Mouse (Mus musculus) spleen, adult 12 weeks (tissue): Measurements from ENCODE around the gene Ube4a.
A peak's percentile ranks its signal among the peaks of the same experiment; 100 is the strongest.

Experiments used
- DNase-seq: peaks from one replicate; pipeline ENCODE4 v3.0.0; 2022; ENCODE audit warnings: low spot score

Ube4a gene

DNA sequence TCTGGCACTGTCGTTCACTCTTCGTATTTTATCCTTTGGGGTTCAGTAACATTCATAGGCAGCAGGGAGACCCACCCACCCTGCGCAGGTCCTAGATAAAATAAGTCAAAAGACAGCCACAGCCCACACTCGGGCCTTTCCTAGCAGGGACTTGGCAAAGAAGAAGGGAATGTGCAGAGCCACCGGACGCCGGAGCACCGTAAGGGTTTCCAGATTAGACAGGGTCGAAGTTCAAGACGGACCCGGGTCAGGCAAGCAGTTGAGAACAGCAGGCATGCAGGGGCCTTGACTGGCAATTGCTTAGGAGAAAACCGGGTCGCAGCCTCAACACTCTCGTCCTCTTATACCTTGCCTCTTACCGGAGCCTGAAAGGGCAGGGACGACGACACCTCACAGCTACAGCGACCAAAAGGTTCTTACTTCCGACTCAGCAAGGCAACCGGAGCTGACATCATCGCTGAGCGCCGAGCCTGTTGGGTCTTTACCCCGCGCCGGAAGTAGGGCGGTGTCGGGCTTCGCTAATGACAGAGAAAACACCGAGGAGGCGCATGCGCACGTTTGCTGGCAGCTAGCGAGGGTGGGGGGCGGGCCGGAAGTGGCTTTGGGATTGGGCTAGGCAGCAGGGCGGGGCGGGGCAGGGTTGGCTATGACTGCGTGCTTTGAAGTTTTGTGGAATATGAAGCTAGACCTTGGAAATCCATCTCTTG, at the start of gene Ube4a:
Gene Ube4a, minus strand, starts transcription at position 475 of the 707 bp plus-strand sequence.
- DNase-seq, result peak; percentile 99

DNA sequence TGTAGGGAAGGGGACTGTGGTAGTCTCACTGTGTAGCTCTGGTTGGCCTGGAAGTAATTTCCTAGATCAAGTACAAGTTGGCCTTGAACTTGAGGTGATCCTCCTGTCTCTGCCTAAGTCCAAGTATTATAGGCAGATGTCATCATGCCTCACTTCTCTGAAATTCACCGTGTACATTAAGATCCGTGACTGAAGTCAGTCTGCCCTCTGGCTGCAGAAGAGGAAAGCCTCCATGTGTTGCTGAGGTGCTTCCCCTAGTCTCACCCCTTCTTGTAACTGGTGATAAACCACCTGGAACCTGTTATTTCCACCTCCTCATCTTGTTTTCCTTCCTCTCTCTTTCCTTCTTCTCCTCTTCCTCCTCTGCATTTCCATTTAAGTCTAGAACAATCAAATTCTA, 49.5 kb upstream of the Ube4a start:
- no peak for DNase-seq

DNA sequence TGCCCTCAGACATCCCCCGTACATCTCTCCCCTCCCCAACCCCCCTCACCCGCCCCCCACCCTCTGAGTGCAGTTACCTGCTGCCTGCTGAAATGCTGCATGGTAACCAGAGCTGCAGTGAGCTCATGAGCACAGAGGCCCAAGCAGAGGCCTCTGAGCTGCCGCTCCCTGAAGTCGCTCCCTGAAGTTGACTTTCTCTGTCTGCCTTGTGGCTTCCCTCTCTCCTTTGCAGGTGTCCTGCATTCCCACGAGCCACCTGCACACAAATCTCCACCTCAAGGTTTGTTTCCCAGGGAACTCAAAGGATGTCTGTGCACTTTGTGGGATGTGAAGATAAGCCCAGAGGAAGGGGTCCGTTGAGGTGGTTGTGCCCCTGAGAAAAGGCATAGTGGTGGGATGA, 45.9 kb upstream of the Ube4a start:
- DNase-seq, result no peak

DNA sequence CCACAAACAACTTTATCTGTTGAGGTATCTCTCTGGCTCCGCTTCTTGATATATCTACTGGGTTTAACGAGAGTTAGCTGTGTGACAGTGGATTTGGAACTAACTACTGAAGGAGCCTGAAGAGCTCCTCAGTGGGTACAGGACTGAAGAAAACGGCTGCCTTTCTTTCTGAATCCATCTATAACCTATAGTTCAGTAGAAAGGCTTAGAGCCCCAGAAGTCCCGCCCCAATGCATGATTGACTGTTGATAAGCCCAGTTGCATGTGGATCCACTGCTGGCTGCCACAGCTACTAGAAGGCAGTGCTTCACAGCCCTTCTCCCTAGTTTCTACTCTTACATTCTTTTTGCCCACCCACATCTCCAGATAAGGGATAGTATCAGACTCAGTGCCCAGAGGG, 45.1 kb upstream of the Ube4a start:
- DNase-seq, result no peak

DNA sequence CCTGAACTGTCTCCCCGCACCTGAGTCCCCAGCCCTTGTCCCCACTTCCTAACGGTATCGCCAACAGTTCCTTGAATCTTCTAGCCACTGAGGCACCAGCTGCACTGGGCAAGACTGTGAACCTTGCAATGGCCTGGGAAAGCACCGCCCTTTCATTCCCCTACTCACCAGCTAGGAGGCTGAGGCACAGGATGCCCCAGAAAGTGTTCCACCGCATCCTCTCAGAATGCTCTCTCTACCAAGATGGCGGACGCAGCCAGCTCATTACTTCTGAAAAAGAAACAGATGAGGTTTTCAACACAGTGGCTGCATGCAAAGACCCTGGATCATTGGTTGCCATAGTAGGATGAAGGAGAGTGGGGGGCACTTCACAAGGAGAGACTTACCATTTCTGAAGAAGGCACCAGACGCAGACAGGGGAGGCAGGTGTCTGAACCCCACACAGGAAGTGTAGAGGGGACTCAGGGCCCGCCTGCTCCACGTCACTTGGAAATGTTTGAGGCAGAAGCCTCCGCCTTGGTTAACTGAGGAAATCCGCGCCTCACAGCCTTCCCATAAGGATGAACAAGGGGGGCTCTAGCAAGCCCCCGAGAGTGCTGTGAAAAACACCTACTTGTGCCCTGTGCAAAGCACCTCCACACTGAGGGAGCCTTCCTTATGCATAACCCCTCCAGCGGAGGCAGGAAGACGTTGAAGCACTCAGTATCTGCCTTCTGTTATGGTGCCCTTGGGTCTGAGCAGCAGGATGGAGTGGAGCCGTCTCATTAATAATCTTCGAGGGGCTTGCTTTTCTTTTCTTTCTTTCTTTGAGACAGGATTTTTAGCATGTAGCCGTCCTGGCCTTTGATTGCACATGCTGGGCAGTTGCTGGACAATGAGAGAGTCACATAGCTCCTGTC, 44.0 kb upstream of the Ube4a start, which contains the start of gene Cd3e:
Gene Cd3e, minus strand, starts transcription at position 448 of the 899 bp plus-strand sequence.
- no peak for DNase-seq

DNA sequence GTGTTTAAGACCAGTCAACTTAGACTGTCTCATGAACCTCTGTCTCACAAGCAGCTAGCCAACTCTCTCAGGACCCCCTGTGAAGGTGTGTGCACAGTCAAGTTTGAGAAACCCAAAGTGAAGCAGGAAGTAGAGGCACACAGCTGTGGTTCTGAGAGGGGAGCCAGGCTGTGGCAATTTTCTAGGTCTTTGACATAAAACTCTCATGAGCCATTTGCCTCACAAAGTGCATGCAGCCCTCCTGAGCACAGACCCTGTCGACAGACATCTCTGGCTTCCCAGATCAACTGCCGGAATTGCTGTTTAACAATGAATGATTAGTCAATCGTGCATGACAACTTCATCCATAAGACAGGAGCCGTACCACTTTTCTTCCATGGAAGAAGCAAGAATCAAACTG, 42.9 kb upstream of the Ube4a start:
- no peak for DNase-seq

DNA sequence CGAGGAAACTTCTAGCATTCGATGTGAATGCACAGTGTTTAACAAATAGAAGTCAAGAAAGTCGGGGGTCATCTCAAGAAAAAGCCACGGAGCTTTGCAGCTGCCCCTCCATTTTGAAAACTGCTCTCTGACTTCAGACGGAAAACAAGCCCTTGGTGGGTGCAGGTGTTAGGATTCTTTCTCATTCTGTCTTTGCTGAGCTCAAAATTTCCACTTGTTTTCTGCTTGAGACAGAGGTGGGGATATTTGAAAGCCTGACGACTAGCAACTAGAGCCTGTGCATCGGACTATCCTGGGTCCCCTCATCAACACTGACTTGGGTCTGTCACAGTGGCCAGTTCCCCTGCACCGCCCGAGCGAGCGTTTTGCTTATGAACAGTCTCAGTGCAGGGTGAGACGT, 42.0 kb upstream of the Ube4a start:
- DNase-seq, result no peak

DNA sequence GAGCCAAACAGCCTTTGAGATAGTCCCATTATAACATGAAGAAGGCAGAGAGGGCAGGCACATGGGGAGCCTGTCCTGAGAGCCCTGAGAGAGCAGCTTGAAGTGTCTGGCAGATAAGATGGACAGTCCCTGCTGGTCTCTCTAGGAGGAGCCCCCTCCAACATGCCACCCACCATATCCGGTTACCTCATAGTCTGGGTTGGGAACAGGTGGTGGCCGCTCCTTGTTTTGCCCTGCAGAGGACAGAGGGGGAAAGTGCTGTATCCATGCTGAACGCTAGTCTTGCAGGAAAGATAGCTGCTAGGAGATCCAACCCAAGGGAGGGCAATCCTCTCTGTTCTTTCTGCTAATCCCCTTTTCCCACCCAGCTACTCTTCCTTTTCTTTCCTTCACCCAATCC, 34.8 kb upstream of the Ube4a start:
- DNase-seq, result no peak

DNA sequence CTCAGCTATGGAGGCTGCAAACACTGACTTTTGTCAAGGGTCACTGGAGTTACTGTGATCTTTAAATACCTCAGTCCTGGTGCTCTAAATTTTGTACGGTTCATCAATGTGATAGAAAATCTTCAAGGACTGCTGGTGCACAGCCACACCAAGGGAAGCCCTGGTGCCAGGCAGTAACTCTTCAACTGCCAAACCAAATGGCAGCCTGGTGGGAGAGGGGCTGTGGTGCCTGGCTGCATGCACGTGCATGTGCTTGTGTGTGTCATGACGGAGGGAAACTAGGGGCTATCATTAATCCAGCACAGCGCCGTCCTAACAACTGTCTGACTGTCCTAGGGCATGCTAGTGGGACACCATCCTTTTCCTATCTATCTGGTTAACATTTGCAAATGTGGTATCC, 34.4 kb upstream of the Ube4a start:
- no peak for DNase-seq

DNA sequence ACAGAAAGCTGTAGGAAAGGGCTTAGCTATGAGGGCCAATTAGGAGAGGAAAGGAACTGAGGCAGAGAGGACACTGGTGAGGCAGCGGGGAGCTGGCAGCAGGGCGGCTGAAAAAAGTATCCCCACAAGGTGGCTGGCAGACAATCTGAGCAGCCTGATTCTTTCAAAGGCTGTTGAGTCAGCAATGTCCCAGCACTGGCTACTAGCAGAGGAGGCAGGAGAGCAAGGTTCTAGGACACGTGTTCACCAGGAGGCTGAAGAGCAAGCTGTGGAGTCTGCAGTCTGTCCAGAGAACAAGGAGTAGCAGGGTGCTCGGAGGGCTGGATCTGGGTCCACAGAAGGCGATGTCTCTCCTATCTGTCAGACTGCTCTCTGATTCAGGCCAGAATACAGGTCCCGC, 33.8 kb upstream of the Ube4a start:
- DNase-seq, result no peak

DNA sequence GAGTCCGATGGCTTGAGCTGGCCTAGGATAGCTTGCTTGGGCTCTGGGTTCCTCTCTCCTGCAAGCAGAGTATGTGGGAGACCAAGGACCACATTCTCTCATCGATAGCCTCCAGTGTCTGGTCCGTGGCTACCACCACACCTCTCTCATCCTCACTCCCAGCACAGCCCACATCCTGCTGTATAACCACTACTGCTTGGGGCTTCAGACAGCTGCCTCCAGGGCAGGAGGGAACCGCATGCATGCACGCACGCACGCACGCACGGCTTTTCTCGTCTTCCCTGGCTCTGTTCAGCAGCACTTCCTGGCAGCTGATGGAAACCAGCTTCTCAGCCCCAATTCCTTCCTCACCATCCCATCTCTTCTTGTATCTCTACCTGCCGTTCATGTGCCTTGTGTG, 32.7 kb upstream of the Ube4a start:
- DNase-seq, result no peak

DNA sequence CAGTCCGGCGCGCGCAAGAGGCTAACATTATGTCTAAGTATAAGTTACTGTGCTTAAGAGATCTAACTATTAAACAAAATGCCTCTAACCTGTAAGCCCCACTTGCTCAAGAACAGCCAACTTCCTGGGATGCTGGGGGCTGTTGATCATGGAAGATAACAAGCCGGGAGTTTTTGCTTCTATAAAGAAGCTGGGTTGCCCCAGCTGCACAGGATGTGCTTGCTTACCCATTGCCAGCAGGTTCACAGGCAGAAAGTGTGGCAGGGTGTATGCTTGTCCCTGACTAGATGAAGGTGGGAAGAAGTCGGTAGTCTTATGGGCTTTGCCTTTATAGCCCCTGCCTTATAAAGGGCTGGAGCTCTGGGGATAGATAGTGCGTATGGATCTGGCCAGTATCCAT, 31.2 kb upstream of the Ube4a start:
- no peak for DNase-seq

DNA sequence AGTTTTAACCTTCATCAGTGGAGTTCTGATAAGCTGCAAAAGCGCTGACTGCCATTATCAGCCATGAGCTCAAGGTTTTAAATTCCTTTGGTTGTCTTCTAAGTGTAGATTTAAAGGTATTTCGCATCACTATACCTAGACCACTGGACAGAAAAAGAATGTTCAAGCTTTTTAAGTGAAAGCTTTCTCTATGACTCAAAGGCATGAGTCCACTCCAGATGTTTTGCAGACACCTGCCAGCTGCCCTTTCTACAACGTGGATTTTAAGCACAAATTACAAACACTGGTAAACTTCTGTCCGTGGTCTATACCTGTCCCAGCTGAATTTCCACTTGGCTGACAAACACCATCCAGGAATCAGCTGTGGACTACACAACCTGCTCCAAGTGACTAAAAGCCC, 29.6 kb upstream of the Ube4a start:
- no peak for DNase-seq

DNA sequence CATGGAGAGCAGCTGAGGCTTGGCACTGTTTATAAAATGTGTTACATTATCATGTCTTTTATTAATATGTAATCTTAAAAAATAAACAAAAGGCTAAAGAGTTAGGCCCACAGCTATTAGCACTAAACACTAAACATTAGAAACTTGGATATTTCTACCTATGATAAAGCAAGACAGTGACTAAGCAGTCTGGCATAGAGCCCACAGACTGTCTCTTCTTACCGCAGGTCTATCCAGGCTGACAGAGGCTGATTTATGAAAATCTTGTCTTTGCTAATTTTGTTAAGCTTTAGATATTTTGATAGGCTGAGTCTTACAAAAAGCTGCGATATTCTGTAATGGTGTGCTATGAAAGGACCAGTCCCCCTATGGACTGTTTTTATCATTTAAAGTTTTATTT, 27.9 kb upstream of the Ube4a start:
- DNase-seq, result no peak

DNA sequence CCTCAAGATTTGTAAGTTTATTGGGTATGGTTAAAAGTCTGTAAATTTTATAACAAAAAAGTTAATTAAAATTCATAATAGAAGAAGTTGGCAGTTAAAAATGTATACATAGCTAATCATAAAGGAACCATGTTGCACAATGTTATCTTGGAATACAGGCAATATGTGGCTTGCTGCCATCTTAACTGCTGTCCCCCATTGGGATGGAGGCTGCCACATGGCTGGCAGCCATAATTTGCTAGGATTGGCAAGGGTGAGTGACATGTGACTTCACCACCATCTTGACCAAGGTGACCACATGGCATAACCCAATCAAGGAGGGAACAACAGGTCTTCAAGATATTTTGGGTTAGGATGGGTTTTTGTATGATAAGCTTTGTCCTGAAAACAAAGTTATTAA, 26.9 kb upstream of the Ube4a start:
- DNase-seq, result no peak

DNA sequence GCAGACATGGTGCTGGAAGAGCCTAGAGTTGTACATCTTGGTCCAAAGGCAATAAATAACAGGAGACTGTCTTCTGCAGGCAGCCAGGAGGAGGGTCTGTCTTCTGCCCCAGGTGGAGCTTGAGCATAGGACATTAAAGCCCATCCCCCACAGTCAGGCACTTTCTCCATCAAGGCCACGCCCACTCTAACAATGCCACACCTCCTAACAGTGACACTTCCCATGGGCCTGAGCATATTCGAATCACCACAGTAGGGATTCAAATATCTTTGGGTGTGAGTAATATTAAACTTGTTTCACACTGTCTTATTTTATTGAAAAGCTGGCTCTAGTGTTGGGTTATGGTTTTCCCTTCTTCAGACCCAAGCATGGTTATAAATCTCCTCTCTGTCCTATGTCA, 26.4 kb upstream of the Ube4a start:
- no peak for DNase-seq

DNA sequence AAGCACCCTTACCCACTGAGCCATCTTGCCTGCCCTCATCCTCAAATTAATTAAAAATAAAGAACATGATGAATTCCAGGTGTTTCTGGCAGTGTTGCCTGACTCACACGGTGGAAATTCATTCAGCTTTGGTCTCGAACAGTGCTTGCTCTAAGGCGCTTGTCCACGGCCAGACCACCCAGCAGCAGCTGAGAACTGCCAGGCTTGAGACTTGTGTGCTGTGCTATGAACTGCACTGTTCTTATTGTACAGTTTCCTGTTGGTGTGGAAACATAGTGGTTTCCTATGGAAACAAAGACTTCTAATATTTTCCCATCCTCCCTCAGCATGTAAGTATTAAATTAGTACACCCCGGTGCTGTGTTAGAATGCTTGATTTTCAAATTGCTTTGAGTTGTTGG, 21.6 kb upstream of the Ube4a start:
- DNase-seq, result no peak

DNA sequence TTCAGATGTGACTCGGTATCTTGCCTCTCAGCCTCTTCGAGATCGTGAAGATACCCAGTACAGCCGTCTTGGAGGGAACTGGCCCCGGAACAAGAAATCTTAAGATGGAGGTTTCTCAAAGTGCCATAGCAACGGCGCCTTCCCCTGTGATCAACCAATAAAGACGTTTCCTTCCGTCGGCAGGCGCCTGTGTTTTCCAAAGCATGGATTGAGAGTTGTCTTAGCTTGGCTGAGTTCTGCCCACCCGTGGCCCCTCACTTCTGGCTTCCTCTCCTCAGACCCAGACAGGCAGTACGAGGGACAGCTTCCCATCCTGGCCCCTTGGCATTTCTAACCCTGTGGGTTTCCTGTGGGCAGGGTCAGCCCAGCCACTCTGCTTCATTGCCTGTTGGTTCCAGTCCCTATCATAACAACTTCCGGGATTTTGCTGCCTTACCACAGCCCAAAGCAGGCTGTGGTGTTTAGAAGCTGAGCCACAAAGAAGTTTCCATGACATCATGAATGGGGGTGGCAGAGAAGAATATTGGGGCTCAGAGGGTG, 20.9 kb upstream of the Ube4a start:
- peak; percentile 65 for DNase-seq

DNA sequence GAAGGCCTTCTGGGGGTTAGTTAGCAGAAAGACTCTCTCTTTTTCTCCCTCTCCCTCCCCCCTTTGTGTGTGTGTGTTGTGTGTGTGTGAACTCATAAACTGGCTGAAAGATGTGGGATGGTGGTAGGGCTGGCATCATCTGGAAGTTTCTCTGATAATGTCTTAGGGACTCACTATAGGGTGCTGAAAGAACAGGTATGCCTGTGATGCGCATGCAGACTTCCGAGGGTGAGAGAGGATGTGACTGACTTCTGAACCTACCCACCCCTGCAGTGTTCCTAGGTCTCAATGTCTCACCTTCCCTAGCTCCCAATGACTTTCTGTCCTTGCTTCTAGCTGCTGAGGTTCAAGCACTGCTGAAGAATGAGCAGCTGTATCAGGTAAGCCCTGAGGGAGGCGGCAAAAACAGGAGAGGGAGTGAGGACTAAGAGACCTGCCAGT, 20.3 kb upstream of the Ube4a start:
- no peak for DNase-seq

DNA sequence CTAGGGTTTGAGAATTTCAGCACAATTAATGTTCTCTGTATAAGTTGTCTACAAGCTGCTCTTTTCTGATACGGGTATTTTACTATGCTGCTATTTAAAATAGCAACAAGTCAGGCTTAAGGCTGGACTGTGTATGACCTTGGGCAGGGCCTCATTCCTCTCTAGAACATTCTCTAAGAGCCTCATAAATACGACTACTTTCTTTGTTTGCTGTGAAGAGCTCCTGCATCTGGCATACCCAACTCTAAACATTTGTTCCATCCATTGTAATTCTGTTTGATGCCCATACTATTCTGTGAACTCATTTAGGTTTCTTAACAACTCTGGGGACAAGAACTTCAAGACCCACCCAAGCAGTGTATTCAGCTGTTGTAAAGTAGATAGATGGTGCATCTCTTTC, 17.6 kb upstream of the Ube4a start:
- DNase-seq, result no peak

DNA sequence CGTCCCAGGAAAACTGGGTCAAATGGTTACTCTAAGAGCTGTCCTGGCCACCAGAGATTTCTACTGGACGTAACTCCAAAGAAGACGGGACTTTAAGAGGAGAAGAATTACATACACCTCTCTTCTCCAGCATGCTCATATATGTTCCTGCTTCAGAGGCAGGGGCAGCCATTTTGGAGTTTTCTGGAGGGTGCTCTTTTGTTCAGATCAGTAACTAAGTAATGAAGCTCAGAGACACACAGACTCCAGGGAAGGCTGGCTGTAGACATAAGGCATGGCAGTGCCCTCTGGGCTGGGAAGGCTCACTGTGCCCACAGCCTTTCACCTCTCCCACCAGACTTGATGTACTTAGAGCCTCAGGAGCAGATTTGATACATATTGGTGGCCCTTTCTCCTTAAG, 17.1 kb upstream of the Ube4a start:
- DNase-seq, result no peak

DNA sequence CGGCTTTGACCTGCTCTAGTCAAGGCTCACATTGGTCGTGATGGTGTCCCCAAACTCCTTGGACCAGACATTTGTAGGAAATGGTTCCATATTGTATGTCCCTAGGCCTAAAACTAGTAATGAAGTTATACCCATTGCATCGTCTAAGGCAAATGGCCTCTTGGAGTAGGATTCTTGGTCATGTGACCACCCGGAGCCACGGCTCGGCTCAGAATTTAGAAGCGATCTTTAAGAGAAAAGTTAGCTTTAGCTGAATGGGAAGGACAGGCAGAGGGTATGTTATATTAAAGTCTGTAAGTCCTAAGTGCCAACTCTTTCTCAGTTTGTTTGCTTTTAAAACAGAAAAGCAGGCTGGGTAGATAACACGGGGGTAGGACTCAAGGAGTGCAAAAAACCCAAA, 16.7 kb upstream of the Ube4a start:
- DNase-seq, result no peak

DNA sequence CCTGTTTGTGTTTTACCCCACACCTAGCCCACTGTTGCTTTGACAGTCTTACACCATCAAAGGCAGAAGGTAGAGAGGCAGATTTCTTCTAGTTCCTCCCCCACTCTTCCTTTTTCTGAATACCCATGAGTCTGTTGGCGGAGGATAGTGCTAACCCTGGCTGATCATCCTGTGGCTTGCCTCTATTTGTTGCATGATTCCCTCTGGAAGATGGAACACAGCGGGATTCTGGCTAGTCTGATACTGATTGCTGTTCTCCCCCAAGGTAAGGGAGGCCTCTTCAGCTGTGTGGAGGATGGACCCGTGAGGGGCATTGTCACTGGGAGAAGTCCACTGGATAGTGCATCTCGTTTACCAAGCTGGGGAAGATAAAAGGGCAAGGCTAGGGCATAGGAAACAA, 16.3 kb upstream of the Ube4a start, which contains the start of gene Cd3d:
Gene Cd3d, plus strand, starts transcription at position 111 of the 400 bp plus-strand sequence.
- DNase-seq, result no peak
